Comparison of ENCODE assay signal across 20 mouse cellular contexts in the genomic region with DNA sequence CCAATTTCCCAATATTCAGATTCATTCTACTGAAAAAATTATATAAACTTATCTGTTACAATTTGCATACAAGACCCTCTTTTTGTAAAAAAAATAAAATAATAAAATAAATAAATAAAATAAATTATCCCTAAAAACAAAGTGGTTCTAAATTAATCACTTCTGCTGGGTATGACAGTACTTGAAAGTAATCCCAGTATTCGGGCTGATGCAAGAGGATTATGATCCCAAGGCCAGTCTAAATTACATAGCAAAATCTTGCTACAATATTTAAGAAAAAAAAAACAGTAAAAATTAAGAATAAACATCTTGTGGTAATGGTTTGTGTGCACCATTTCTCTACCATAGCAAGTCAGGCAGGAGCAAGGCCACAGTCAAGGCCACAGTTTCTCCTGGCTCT.
"Had no signal": no experiment of that assay in that cellular context is flagged by ENCODE, and none has a peak within 500 bp of the region (broad histone marks: within the 10 kb centered on the region; RNA-seq: fewer than 3 reads in every experiment).

No protein-coding gene starts in this region.

- H3K27ac ChIP-seq: heart, embryonic 10.5 days; hindbrain, embryonic 10.5 days; hindbrain, embryonic 12.5 days; hindbrain, embryonic 14.5 days; intestine, embryonic 15.5 days; limb, embryonic 13.5 days; limb, embryonic 15.5 days; liver, embryonic 12.5 days; liver, embryonic 14.5 days had no signal

- H3K4me1 ChIP-seq: heart, embryonic 10.5 days; hindbrain, embryonic 10.5 days; intestine, embryonic 15.5 days; limb, embryonic 15.5 days; liver, embryonic 12.5 days had no signal

- H3K4me3 ChIP-seq: heart, embryonic 10.5 days; heart, embryonic 12.5 days; hindbrain, embryonic 10.5 days; hindbrain, embryonic 12.5 days; intestine, embryonic 15.5 days; limb, embryonic 13.5 days; limb, embryonic 15.5 days; liver, embryonic 12.5 days had no signal

- DNase-seq: gastrocnemius, postnatal 14 days; gastrocnemius, postnatal 36 days; heart, postnatal 4 days; kidney, adult 18-20 months; kidney, adult 8-10 months; kidney, postnatal 14 days; kidney, postnatal 36 days; layer of hippocampus, adult 9-11 months; layer of hippocampus, postnatal 36 days; left cerebral cortex, postnatal 4 days had no signal
